Mouse (Mus musculus) left cerebral cortex, adult 8-10 months (tissue): ENCODE results near the gene Emilin1. TPM values are rescaled to one million over a fixed set of nuclear protein-coding genes. Genes with fewer than 3 reads are reported as not detected.

Source experiments
- DNase-seq, 2 experiments: peaks; one replicate each; pipeline ENCODE4 v3.0.0; 2022; ENCODE audit warnings: low spot score in 2 of 2
- total RNA-seq, 4 experiments: library from RNA; stranded (reverse); gene quantifications; 2 replicates each; pipeline ENCODE4 v1.2.4; 2022

Emilin1 gene
- total RNA-seq, 4 experiments from 2014 or later: 2.3 to 4.2 (median 2.8) TPM

- DNase-seq: no peak
Observed at GRCm38 (mm10) chr5:30959198-30959854, 46.1 kb downstream of the Emilin1 start.

GRCm38 (mm10) chr5:30959966-30960501 lies 46.8 kb downstream of the Emilin1 start, which contains the start of gene Preb:
Preb (minus strand) TSS chr5:30960361.
- peak; percentile 97 for DNase-seq

GRCm38 (mm10) chr5:30960814-30961213 lies 47.6 kb downstream of the Emilin1 start:
- no peak for DNase-seq

GRCm38 (mm10) chr5:30961545-30962505 lies 48.6 kb downstream of the Emilin1 start:
- DNase-seq: no peak

- no peak for DNase-seq
Observed at GRCm38 (mm10) chr5:30963916-30964315, 50.7 kb downstream of the Emilin1 start.

- no peak for DNase-seq
Observed at GRCm38 (mm10) chr5:30966189-30966588, 53.0 kb downstream of the Emilin1 start.

GRCm38 (mm10) chr5:30968416-30968815 lies 55.2 kb downstream of the Emilin1 start, which contains the start of gene Tcf23:
Tcf23 (plus strand) TSS chr5:30968662.
- no peak for DNase-seq

GRCm38 (mm10) chr5:30969440-30969839 lies 56.2 kb downstream of the Emilin1 start:
- DNase-seq: no peak

Other genes starting within 250 kb of the Emilin1 start
- gene Cenpa, start 246.6 kb upstream of the Emilin1 start, total RNA-seq: 1 to 10 TPM; 3.8 to 4.9 (median 4.5) TPM
- 10 to 100 TPM; 21.3 to 28.0 (median 27.4) TPM for gene Dpysl5, start 201.8 kb upstream of the Emilin1 start, total RNA-seq
- gene Mapre3, start 98.8 kb upstream of the Emilin1 start, total RNA-seq: 100 to 1,000 TPM; 220 to 238 (median 224) TPM
- 10 to 100 TPM; 58.3 to 64.4 (median 62.9) TPM for gene Tmem214, start 45.4 kb upstream of the Emilin1 start, total RNA-seq
- 10 to 100 TPM; 14.6 to 18.2 (median 17.0) TPM for gene Agbl5, start 24.7 kb upstream of the Emilin1 start, total RNA-seq
- gene Ost4, start 5.6 kb upstream of the Emilin1 start, total RNA-seq: 100 to 1,000 TPM in 1 of 4 experiments, 10 to 100 TPM in 3; 86.3 to 105 (median 90.6) TPM
- gene Khk, start 8.0 kb downstream of the Emilin1 start, total RNA-seq: 10 to 100 TPM; 16.2 to 21.5 (median 18.9) TPM
- 10 to 100 TPM; 23.9 to 28.0 (median 27.1) TPM for gene Cgref1, start 32.2 kb downstream of the Emilin1 start, total RNA-seq
- gene Preb, start 47.0 kb downstream of the Emilin1 start, total RNA-seq: 100 to 1,000 TPM; 114 to 135 (median 128) TPM
- under 1 TPM; 0.12 to 0.27 (median 0.16) TPM for gene Tcf23, start 55.3 kb downstream of the Emilin1 start, total RNA-seq
- gene Atraid, start 134.9 kb downstream of the Emilin1 start, total RNA-seq: 10 to 100 TPM; 77.1 to 86.3 (median 80.2) TPM
- 10 to 100 TPM; 16.1 to 22.2 (median 20.6) TPM for gene Slc5a6, start 135.5 kb downstream of the Emilin1 start, total RNA-seq
- 10 to 100 TPM; 16.8 to 28.5 (median 20.1) TPM for gene Cad, start 141.4 kb downstream of the Emilin1 start, total RNA-seq
- not detected for gene Dnajc5g, start 192.9 kb downstream of the Emilin1 start, total RNA-seq
- 100 to 1,000 TPM; 102 to 124 (median 110) TPM for gene Slc30a3, start 194.8 kb downstream of the Emilin1 start, total RNA-seq
- 1 to 10 TPM in 2 of 4 experiments, under 1 TPM in 2; 0.50 to 2.0 (median 1.1) TPM for gene Trim54, start 203.3 kb downstream of the Emilin1 start, total RNA-seq
- 1 to 10 TPM in 1 of 4 experiments, not detected in 3; 2.3 TPM for gene Ucn, start 225.4 kb downstream of the Emilin1 start, total RNA-seq
- gene Mpv17, start 240.8 kb downstream of the Emilin1 start, total RNA-seq: 10 to 100 TPM; 44.3 to 56.1 (median 49.9) TPM